Mouse (Mus musculus) erythroblast, embryonic 14.5 days (primary cell): ENCODE measurements around the gene Gm5767.

ENCODE experiments used
- GATA1 ChIP-seq: IDR thresholded peaks from 2 replicates; pipeline ENCODE4 v1.6.1; 2012; ENCODE audit warnings: low read length, inconsistent platforms, mixed read lengths
- TAL1 ChIP-seq: IDR thresholded peaks from 3 replicates; pipeline ENCODE4 v1.6.1; 2012; ENCODE audit warnings: low read length, inconsistent platforms, mixed read lengths

DNA sequence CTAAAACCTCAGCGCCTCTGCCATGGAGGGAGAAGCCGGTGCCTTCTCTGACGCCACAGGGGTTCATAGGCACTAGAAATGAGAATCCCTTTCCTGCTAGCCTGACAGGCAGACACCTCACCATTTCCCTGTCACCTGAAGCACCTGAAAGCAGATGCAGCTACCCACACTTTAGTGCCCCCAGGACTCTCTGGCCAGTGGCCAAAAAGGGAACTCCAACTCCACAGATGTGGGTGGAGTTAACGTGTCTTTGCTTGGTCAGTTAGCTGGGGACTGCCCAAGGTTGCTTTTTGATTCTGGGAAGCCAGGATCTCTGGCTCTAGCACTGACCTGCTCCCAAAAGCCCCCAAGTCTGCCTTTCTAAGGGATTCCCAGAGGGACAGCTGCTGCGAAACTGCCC is 11.1 kb upstream of the Gm5767 start:
- TF ChIP-seq GATA1 (no peak), TAL1 (no peak)
